In the genomic region with DNA sequence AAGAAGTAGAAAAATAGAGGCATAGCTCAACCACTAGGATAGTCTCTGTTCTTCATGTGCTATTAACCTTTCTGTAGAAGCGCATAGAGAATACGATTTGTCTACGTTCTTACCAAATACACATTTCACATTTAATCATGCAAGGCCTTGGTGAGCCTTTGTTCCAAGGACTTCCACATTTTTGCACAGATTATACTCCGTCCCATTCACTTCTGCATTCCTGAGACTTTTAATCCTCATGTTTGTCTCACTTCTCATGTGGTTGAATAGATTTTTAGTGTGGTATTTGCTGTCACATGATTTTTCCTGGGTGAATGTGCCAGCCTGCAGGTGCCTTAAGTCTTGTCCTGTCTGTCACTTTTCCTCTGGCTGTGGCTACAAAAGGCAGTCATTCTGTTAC, we compare ENCODE assay signal across 22 mouse cellular contexts.
DNase-seq lines count a peak whose midpoint lies in the region; ATAC-seq lines count a peak whose summit lies in the region.
"Had no signal": no experiment of that assay in that cellular context is flagged by ENCODE, and none has a peak within 500 bp of the region (broad histone marks: within the 10 kb centered on the region; RNA-seq: fewer than 3 reads in every experiment).

No protein-coding gene starts in this region.

- 79% methylated on average over 4 of the region's 4 CpGs for WGBS in embryonic facial prominence, embryonic 14.5 days
- WGBS in embryonic facial prominence, embryonic 10.5 days = 84% methylated on average over 4 of the region's 4 CpGs
- 90% methylated on average over 4 of the region's 4 CpGs for WGBS in hindbrain, embryonic 10.5 days
- 98% methylated on average over 4 of the region's 4 CpGs for WGBS in hindbrain, embryonic 11.5 days

- no peaks in the 10 kb centered on the region for H3K27me3 ChIP-seq in embryonic facial prominence, embryonic 14.5 days (replicated peaks; ENCODE audit: control insufficient read depth, insufficient read depth, low read length)
- H3K27me3 ChIP-seq in embryonic facial prominence, embryonic 10.5 days (replicated peaks; ENCODE audit: low read depth, poor library complexity, severe bottlenecking) = no peaks in the 10 kb centered on the region
- H3K27me3 ChIP-seq in hindbrain, embryonic 10.5 days (ENCODE audit: insufficient read depth, poor library complexity, severe bottlenecking) = no peaks in the 10 kb centered on the region
- H3K27me3 ChIP-seq in hindbrain, embryonic 11.5 days (ENCODE audit: control insufficient read depth, insufficient read depth, low read length) = no peaks in the 10 kb centered on the region
- H3K27me3 ChIP-seq: CH12.LX; embryonic facial prominence, embryonic 13.5 days had no signal

- no peaks in the 10 kb centered on the region for H3K4me1 ChIP-seq in embryonic facial prominence, embryonic 14.5 days (ENCODE audit: control insufficient read depth, insufficient read depth, low read length)
- H3K4me1 ChIP-seq in embryonic facial prominence, embryonic 10.5 days = no peaks in the 10 kb centered on the region
- H3K4me1 ChIP-seq in hindbrain, embryonic 10.5 days (replicated peaks) = peaks cover 5% of the 10 kb centered on the region; the same call in 1 of the 2 replicates
- no peaks in the 10 kb centered on the region for H3K4me1 ChIP-seq in hindbrain, embryonic 11.5 days (replicated peaks; ENCODE audit: control insufficient read depth, insufficient read depth, low read length)
- H3K4me1 ChIP-seq: embryonic facial prominence, embryonic 13.5 days had no signal

- no peak overlapping the region for H3K4me2 ChIP-seq in embryonic facial prominence, embryonic 14.5 days (ENCODE audit: low read depth, low read length)
- no peak overlapping the region for H3K4me2 ChIP-seq in hindbrain, embryonic 11.5 days (replicated peaks; ENCODE audit: low read depth, low read length)
- H3K4me2 ChIP-seq: embryonic facial prominence, embryonic 13.5 days had no signal

- ATAC-seq in embryonic facial prominence, embryonic 14.5 days (ENCODE audit: low read depth) = peak; percentile 72; the same call in 1 of the 2 replicates
- ATAC-seq in hindbrain, embryonic 11.5 days (ENCODE audit: low FRiP score) = no peak
- ATAC-seq in granulocyte monocyte progenitor cell, adult 5-6 weeks (replicated peaks; ENCODE audit: poor library complexity, severe bottlenecking) = peak; percentile 37
- ATAC-seq: CD4-positive, CD25-positive, alpha-beta regulatory T cell, adult 4 months; forebrain, embryonic 14.5 days; forebrain, embryonic 16.5 days had no signal

- intact Hi-C loops in heart, postnatal 10 days (cut with DNase I) = no loop called here

- H3K27ac ChIP-seq in embryonic facial prominence, embryonic 14.5 days (replicated peaks; ENCODE audit: low read depth, low read length) = no peak overlapping the region
- no peak overlapping the region for H3K27ac ChIP-seq in embryonic facial prominence, embryonic 10.5 days (replicated peaks)
- 0 out of 2 replicates have a peak overlapping the region, but pooled peaks have one; percentile 16 for H3K27ac ChIP-seq in hindbrain, embryonic 10.5 days
- no peak overlapping the region for H3K27ac ChIP-seq in hindbrain, embryonic 11.5 days (ENCODE audit: low read depth, low read length)
- H3K27ac ChIP-seq: embryonic facial prominence, embryonic 13.5 days had no signal

- peak; percentile 21 for DNase-seq in embryonic facial prominence, embryonic 14.5 days (ENCODE audit: low spot score)
- no peak for DNase-seq in embryonic facial prominence, embryonic 10.5 days (ENCODE audit: low spot score)
- DNase-seq in hindbrain, embryonic 10.5 days (ENCODE audit: low spot score) = no peak
- DNase-seq in hindbrain, embryonic 11.5 days (ENCODE audit: low spot score) = no peak
- no peak for DNase-seq in heart, postnatal 10 days
- no peak for DNase-seq in lung, adult 18-20 months
- DNase-seq: adrenal gland, adult 2 months; adrenal gland, postnatal 10 days; adrenal gland, postnatal 25 days; B cell, adult 2 months; cerebellum, adult 11-12 months; cerebellum, adult 2 months; cerebellum, adult 9-10 months; cerebellum, postnatal 10 days; cerebellum, postnatal 25 days had no signal

- no peak overlapping the region for H3K9ac ChIP-seq in embryonic facial prominence, embryonic 14.5 days (ENCODE audit: low read depth, low read length)
- H3K9ac ChIP-seq in hindbrain, embryonic 11.5 days (ENCODE audit: low read depth, low read length) = no peak overlapping the region
- H3K9ac ChIP-seq: embryonic facial prominence, embryonic 13.5 days had no signal

- no peaks in the 10 kb centered on the region for H3K9me3 ChIP-seq in embryonic facial prominence, embryonic 14.5 days (ENCODE audit: control insufficient read depth, low read length)
- H3K9me3 ChIP-seq in embryonic facial prominence, embryonic 10.5 days = no peaks in the 10 kb centered on the region
- H3K9me3 ChIP-seq in hindbrain, embryonic 10.5 days = no peaks in the 10 kb centered on the region
- no peaks in the 10 kb centered on the region for H3K9me3 ChIP-seq in hindbrain, embryonic 11.5 days (ENCODE audit: control insufficient read depth, low read length)
- H3K9me3 ChIP-seq: embryonic facial prominence, embryonic 13.5 days had no signal

- H3K36me3 ChIP-seq in embryonic facial prominence, embryonic 14.5 days (ENCODE audit: control insufficient read depth, insufficient read depth, low read length) = peaks cover 13% of the 10 kb centered on the region; the same call in 1 of the 2 replicates
- H3K36me3 ChIP-seq in embryonic facial prominence, embryonic 10.5 days (replicated peaks) = no peaks in the 10 kb centered on the region; the same call in 1 of the 2 replicates
- H3K36me3 ChIP-seq in hindbrain, embryonic 10.5 days = peaks cover 4% of the 10 kb centered on the region; the same call in 1 of the 2 replicates
- no peaks in the 10 kb centered on the region for H3K36me3 ChIP-seq in hindbrain, embryonic 11.5 days (ENCODE audit: control insufficient read depth, insufficient read depth, low read length)
- H3K36me3 ChIP-seq: G1E had no signal

- H3K4me3 ChIP-seq in embryonic facial prominence, embryonic 14.5 days (ENCODE audit: low read depth, low read length) = no peak overlapping the region
- no peak overlapping the region for H3K4me3 ChIP-seq in embryonic facial prominence, embryonic 10.5 days
- no peak overlapping the region for H3K4me3 ChIP-seq in hindbrain, embryonic 10.5 days
- no peak overlapping the region for H3K4me3 ChIP-seq in hindbrain, embryonic 11.5 days (ENCODE audit: low read depth, low read length)
- H3K4me3 ChIP-seq: embryonic facial prominence, embryonic 13.5 days had no signal
